Mouse (Mus musculus) lung, postnatal 0 days (tissue): ENCODE data around the gene Nsun7.

Experiments used
- CTCF ChIP-seq: IDR thresholded peaks from 2 replicates; pipeline ENCODE4 v1.5.1; 2016; ENCODE audit warnings: antibody characterized with exemption, mild to moderate bottlenecking
- EP300 ChIP-seq: IDR thresholded peaks from 2 replicates; pipeline ENCODE4 v1.6.1; 2016; ENCODE audit warnings: antibody characterized with exemption, mild to moderate bottlenecking, control low read depth

- TF ChIP-seq CTCF (no peak), EP300 (no peak)
These were observed 80.8 kb downstream of the Nsun7 start for GRCm38 (mm10) chr5:66340356-66341102.
